In genomic region chr2:147429607-147430356, GRCm38 (mm10) we compare ENCODE assay signal across 17 mouse cellular contexts.
DNase-seq lines count a peak whose midpoint lies in the region; ATAC-seq and TF ChIP-seq lines count a peak whose summit lies in the region.
"Had no signal": no experiment of that assay in that cellular context is flagged by ENCODE, and none has a peak within 500 bp of the region (broad histone marks: within the 10 kb centered on the region; RNA-seq: fewer than 3 reads in every experiment).

No protein-coding gene starts in this region.

- no peaks in the 10 kb centered on the region for H3K36me3 ChIP-seq in hindbrain, embryonic 15.5 days
- no peaks in the 10 kb centered on the region for H3K36me3 ChIP-seq in hindbrain, embryonic 13.5 days
- H3K36me3 ChIP-seq in midbrain, embryonic 16.5 days (ENCODE audit: control insufficient read depth, insufficient read depth, low read length), result no peaks in the 10 kb centered on the region
- H3K36me3 ChIP-seq in midbrain, embryonic 13.5 days, result no peaks in the 10 kb centered on the region
- no peaks in the 10 kb centered on the region for H3K36me3 ChIP-seq in intestine, postnatal 0 days (ENCODE audit: control insufficient read depth, insufficient read depth)
- H3K36me3 ChIP-seq: heart, embryonic 12.5 days; limb, embryonic 15.5 days had no signal

- no peak overlapping the region for H3K4me3 ChIP-seq in hindbrain, embryonic 15.5 days
- H3K4me3 ChIP-seq in hindbrain, embryonic 13.5 days, result no peak overlapping the region
- no peak overlapping the region for H3K4me3 ChIP-seq in midbrain, embryonic 16.5 days (ENCODE audit: low read depth, low read length)
- H3K4me3 ChIP-seq in midbrain, embryonic 13.5 days (replicated peaks), result no peak overlapping the region
- H3K4me3 ChIP-seq in intestine, postnatal 0 days (ENCODE audit: low read depth, low read length), result no peak overlapping the region
- H3K4me3 ChIP-seq: heart, embryonic 12.5 days; limb, embryonic 15.5 days; myocyte had no signal

- peak; percentile 4 for DNase-seq in yolk sac, embryonic 10.5 days (ENCODE audit: low spot score)
- no peak for DNase-seq in cerebellum, adult 9-11 months
- no peak for DNase-seq in right cerebral cortex, adult 2 months (ENCODE audit: low spot score in 2 of 2)
- DNase-seq: adrenal gland, postnatal 36 days; cerebellum, adult 11 months; gastrocnemius, postnatal 25 days; heart, postnatal 4 days; kidney, postnatal 14 days; lung, embryonic 14.5 days had no signal

- WGBS in hindbrain, embryonic 15.5 days, result 11% methylated on average over 1 of the region's 1 CpGs
- 26% methylated on average over 1 of the region's 1 CpGs for WGBS in hindbrain, embryonic 13.5 days
- 10% methylated on average over 1 of the region's 1 CpGs for WGBS in midbrain, embryonic 16.5 days
- WGBS in midbrain, embryonic 13.5 days, result 18% methylated on average over 1 of the region's 1 CpGs
- WGBS in intestine, postnatal 0 days, result 12% methylated on average over 1 of the region's 1 CpGs

- H3K27ac ChIP-seq in hindbrain, embryonic 15.5 days (replicated peaks), result no peak overlapping the region
- no peak overlapping the region for H3K27ac ChIP-seq in hindbrain, embryonic 13.5 days
- H3K27ac ChIP-seq in midbrain, embryonic 16.5 days (ENCODE audit: low read length), result no peak overlapping the region
- no peak overlapping the region for H3K27ac ChIP-seq in midbrain, embryonic 13.5 days
- H3K27ac ChIP-seq in intestine, postnatal 0 days (ENCODE audit: low read depth, low read length), result no peak overlapping the region
- H3K27ac ChIP-seq: limb, embryonic 15.5 days had no signal

- H3K9ac ChIP-seq in hindbrain, embryonic 15.5 days, result no peak overlapping the region
- no peak overlapping the region for H3K9ac ChIP-seq in hindbrain, embryonic 13.5 days
- H3K9ac ChIP-seq in midbrain, embryonic 16.5 days (ENCODE audit: low read depth, low read length), result no peak overlapping the region
- no peak overlapping the region for H3K9ac ChIP-seq in midbrain, embryonic 13.5 days (replicated peaks)
- no peak overlapping the region for H3K9ac ChIP-seq in intestine, postnatal 0 days (ENCODE audit: low read depth, low read length)
- H3K9ac ChIP-seq: heart, embryonic 12.5 days; limb, embryonic 15.5 days; lung, embryonic 14.5 days had no signal

- TF ChIP-seq CTCF in intestine, postnatal 0 days (IDR thresholded peaks at IDR 0.05; ENCODE audit: low read depth), result no peak

- H3K4me2 ChIP-seq in hindbrain, embryonic 15.5 days, result no peak overlapping the region
- no peak overlapping the region for H3K4me2 ChIP-seq in hindbrain, embryonic 13.5 days
- H3K4me2 ChIP-seq in midbrain, embryonic 16.5 days (ENCODE audit: low read length), result no peak overlapping the region
- H3K4me2 ChIP-seq in midbrain, embryonic 13.5 days (replicated peaks), result no peak overlapping the region
- no peak overlapping the region for H3K4me2 ChIP-seq in intestine, postnatal 0 days (replicated peaks; ENCODE audit: low read depth)
- H3K4me2 ChIP-seq: heart, embryonic 12.5 days; limb, embryonic 15.5 days; lung, embryonic 14.5 days had no signal

- no peaks in the 10 kb centered on the region for H3K9me3 ChIP-seq in hindbrain, embryonic 15.5 days
- H3K9me3 ChIP-seq in hindbrain, embryonic 13.5 days, result no peaks in the 10 kb centered on the region
- H3K9me3 ChIP-seq in midbrain, embryonic 16.5 days (replicated peaks; ENCODE audit: control insufficient read depth, low read length, poor library complexity, severe bottlenecking), result no peaks in the 10 kb centered on the region
- H3K9me3 ChIP-seq in midbrain, embryonic 13.5 days, result no peaks in the 10 kb centered on the region
- H3K9me3 ChIP-seq in intestine, postnatal 0 days (ENCODE audit: control insufficient read depth), result no peaks in the 10 kb centered on the region
- H3K9me3 ChIP-seq: heart, embryonic 12.5 days; limb, embryonic 15.5 days had no signal

- ATAC-seq in hindbrain, embryonic 15.5 days (ENCODE audit: low FRiP score, low read depth), result peak; percentile 81; the same call in 1 of the 2 replicates
- ATAC-seq in hindbrain, embryonic 13.5 days (ENCODE audit: low FRiP score), result no peak
- ATAC-seq in midbrain, embryonic 16.5 days, result peak; percentile 92
- no peak for ATAC-seq in midbrain, embryonic 13.5 days
- ATAC-seq in intestine, postnatal 0 days, result peak; percentile 43

- H3K27me3 ChIP-seq in hindbrain, embryonic 15.5 days, result no peaks in the 10 kb centered on the region
- no peaks in the 10 kb centered on the region for H3K27me3 ChIP-seq in hindbrain, embryonic 13.5 days
- H3K27me3 ChIP-seq in midbrain, embryonic 16.5 days (ENCODE audit: control insufficient read depth, insufficient read depth, low read depth, low read length), result no peaks in the 10 kb centered on the region
- H3K27me3 ChIP-seq in midbrain, embryonic 13.5 days, result no peaks in the 10 kb centered on the region
- H3K27me3 ChIP-seq in intestine, postnatal 0 days (replicated peaks; ENCODE audit: control insufficient read depth, insufficient read depth, low read length), result no peaks in the 10 kb centered on the region
- H3K27me3 ChIP-seq: heart, embryonic 12.5 days; limb, embryonic 15.5 days had no signal

- H3K4me1 ChIP-seq in hindbrain, embryonic 15.5 days (replicated peaks), result no peaks in the 10 kb centered on the region
- H3K4me1 ChIP-seq in hindbrain, embryonic 13.5 days (replicated peaks), result no peaks in the 10 kb centered on the region
- no peaks in the 10 kb centered on the region; the same call in 1 of the 2 replicates for H3K4me1 ChIP-seq in midbrain, embryonic 16.5 days (ENCODE audit: control insufficient read depth, insufficient read depth, low read length)
- H3K4me1 ChIP-seq in midbrain, embryonic 13.5 days (replicated peaks), result no peaks in the 10 kb centered on the region
- H3K4me1 ChIP-seq in intestine, postnatal 0 days (replicated peaks; ENCODE audit: control insufficient read depth, insufficient read depth, low read length), result no peaks in the 10 kb centered on the region
- H3K4me1 ChIP-seq: limb, embryonic 15.5 days had no signal

Comparison
In these comparisons a context has a peak if more than half of its experiments do, and no peak if none do; other contexts are left out.
1. ATAC-seq: peak in hindbrain, embryonic 15.5 days (single experiment), midbrain, embryonic 16.5 days (single experiment) and intestine, postnatal 0 days (single experiment); none in hindbrain, embryonic 13.5 days (single experiment) and midbrain, embryonic 13.5 days (single experiment).